Mouse (Mus musculus): ENCODE measurements around the gene H2-T24.
"Not testable (repeated sequence)": the region's sequence is repeated elsewhere in the genome, so short reads cannot be mapped to it uniquely, and the experiment has no call there.

The H2-T24 gene

DNA sequence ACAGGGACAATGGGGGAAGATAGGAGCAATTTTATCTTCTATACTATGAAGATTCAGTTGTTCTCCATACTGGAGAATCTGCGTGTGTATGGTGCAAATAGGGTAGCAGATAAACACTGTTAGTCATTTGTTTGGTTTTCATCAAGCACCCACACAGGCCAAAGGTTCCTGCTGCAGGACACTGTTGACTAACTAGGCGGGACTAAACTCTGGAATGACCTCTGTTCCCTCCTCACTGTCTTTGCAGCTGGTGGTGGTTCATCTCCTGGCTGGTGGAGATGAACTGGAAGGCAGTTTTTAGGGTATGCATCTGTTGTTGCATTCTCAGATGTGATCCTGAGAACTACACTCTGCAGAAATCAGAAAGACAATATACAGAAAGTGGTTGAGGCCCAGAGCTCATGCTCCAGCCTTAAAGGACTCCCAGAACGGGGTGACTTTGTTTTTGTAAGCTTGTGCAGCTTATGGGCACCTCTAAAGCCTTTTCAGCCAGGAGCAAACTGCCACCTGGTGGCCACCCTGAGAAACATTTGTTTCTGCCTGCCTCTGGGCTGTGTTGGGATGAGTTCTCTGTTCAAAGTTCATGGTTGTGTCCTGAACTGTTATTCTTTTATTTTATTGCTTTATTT lies 14.8 kb upstream of the H2-T24 start:
- peak; percentile 36 for TF ChIP-seq CTCF (conservative IDR thresholded peaks at IDR 0.05; ENCODE audit: low read length)
- H3K36me3 ChIP-seq (ENCODE audit: insufficient read depth, low read length): peaks cover 13% of the 10 kb centered on the region
- H3K9me3 ChIP-seq (ENCODE audit: low read length): not testable (repeated sequence)

DNA sequence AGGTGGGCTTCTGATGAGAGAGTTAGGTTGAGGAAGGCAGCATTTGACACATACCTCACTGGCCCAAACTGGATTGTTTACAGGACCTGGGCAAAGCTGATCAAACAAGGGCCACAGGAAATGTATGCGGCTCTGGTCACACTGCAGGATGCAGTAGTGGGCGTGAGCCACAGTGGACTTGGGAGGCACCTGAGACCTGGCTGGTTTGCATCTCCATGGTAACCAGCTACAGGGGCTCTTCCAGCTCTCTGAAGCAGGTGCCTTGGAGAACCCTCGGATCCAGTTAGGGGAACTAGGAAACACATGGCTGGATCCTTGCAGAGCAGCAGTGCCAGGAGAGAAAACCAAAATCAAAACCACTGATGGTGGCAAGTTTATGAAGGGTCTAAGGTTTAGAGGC lies 14.2 kb upstream of the H2-T24 start:
- H3K4me3 ChIP-seq (replicated peaks; ENCODE audit: low read length); H3K9me3 ChIP-seq (ENCODE audit: low read length); H3K27me3 ChIP-seq (ENCODE audit: insufficient read depth, low read length): not testable (repeated sequence)
- Histone ChIP-seq H3K36me3 (ENCODE audit: insufficient read depth, low read length) (peaks cover 13% of the 10 kb centered on the region), H3K4me1 (replicated peaks; ENCODE audit: low read depth, low read length) (peaks cover 30% of the 10 kb centered on the region)

More for the DNA sequence above, 14.8 kb upstream of the H2-T24 start:
- not testable (repeated sequence) for H3K4me3 ChIP-seq (replicated peaks; ENCODE audit: low read length); H3K27me3 ChIP-seq (ENCODE audit: insufficient read depth, low read length)
- peaks cover 26% of the 10 kb centered on the region for H3K4me1 ChIP-seq (replicated peaks; ENCODE audit: low read depth, low read length)

DNA sequence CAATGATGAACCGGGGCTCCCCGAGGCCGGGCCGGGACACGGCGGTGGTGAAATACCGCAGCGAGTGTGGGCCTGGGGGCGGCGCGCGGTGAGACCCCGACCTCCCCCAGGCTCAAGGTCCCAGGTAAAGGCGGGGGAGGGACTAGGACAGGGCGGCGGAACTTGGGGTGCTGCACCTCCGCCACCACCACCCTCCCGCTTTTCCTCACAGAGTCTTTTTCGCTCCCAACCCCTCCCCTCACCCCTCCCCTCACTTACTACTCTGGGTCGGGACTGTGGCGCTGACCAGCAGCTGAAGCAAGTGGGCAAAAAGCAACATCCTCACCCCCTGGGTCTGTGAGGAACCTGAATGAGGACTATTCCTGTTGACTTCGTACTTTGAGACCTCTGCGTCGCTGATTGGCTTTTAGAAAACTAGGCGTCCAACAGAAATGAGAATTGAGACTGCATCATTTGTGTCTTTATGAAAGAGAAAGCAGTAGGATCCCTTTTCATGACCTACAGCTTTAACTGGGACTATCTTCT lies 12.1 kb upstream of the H2-T24 start, which contains the start of gene H2-T23:
H2-T23 (minus strand) TSS at position 505 of the 525 bp plus-strand sequence.
- peaks cover 43% of the 10 kb centered on the region for H3K4me1 ChIP-seq (replicated peaks; ENCODE audit: low read depth, low read length)
- H3K27me3 ChIP-seq (ENCODE audit: insufficient read depth, low read length); H3K36me3 ChIP-seq (ENCODE audit: insufficient read depth, low read length); H3K9me3 ChIP-seq (ENCODE audit: low read length): not testable (repeated sequence)
- peak within 1 kb of the TSS; percentile 77 for H3K4me3 ChIP-seq (replicated peaks; ENCODE audit: low read length)

DNA sequence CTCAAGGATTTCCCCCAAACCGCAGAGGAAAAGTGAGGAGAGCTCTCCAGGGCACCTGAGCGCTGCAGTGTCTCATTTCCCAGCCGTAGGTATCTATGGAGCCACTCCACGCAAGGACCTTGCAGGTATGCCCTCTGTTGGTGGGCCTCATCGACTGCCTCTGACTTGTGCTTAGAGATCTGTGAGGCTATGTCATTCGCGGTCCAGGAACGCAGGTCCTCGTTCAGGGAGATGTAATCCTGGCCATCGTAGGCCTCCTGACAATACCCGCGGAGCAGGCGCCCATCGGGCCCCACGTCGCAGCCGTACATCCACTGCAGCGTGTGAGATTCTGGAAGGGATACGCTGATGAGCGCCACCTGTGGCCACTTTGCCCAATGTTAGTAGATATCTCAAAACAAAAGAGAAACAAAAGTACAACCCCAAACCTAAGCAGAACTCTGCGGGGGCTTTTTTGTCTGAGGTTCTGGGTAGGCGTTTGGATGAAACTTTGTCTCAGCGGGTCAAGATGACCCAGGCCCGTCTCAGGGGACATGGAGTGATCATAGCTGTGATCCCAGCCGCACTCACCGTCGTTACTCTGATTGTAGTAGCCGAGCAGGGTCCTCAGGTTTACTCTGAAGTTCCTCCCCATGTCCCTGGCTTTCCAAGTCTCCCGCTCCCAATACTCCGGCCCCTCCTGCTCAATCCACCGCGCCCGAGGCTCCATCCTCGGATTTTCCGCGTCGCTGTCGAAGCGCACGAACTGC lies 11.4 kb upstream of the H2-T24 start:
- TF ChIP-seq CTCF (conservative IDR thresholded peaks at IDR 0.05; ENCODE audit: low read length): peak; percentile 22
- H3K27me3 ChIP-seq (ENCODE audit: insufficient read depth, low read length); H3K36me3 ChIP-seq (ENCODE audit: insufficient read depth, low read length); H3K9me3 ChIP-seq (ENCODE audit: low read length): not testable (repeated sequence)
- Histone ChIP-seq H3K4me1 (replicated peaks; ENCODE audit: low read depth, low read length) (peaks cover 49% of the 10 kb centered on the region), H3K4me3 (replicated peaks; ENCODE audit: low read length) (peak overlapping the region; percentile 77)

DNA sequence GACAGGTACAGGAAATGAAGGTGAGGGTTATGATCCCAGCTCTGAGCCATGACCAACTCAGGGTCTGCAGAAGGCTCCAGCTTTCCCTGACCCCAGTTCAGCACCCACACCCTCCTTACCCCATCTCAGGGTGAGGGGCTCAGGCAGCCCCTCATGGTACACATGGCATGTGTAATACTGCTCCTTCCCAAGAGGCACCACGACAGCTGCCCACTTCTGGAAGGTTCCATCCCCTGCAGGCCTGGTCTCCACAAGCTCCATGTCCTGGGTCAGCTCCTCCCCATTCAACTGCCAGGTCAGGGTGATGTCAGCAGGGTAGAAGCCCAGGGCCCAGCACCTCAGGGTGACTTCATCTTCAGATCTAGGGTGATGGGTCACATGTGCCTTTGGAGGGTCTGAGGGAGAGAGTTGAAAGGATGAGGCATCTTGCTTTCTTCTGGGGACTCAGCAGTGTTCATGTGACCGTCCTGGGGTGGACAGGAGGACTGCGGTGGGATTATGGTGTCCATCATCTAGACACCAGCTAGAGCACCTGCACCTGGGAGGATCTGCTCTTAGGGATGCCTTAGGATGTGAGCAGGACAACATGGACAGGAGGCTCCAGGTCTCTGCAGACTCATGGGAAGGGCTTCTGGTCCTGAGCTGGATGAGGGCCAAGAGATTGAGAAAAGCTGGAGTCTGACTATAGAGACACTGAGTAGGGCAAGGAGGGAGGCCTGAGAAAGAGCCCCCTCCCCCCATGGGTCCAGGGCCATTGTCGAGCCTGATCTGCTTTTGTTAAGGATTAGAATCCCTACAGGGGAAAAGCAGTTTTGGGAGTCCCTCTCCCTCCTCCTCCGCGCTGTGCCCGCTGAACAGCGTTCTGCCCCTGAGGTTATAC lies 10.6 kb upstream of the H2-T24 start:
- H3K9me3 ChIP-seq (ENCODE audit: low read length); H3K36me3 ChIP-seq (ENCODE audit: insufficient read depth, low read length); H3K27me3 ChIP-seq (ENCODE audit: insufficient read depth, low read length): not testable (repeated sequence)
- H3K4me1 ChIP-seq (replicated peaks; ENCODE audit: low read depth, low read length): peaks cover 57% of the 10 kb centered on the region
- peak overlapping the region; percentile 77 for H3K4me3 ChIP-seq (replicated peaks; ENCODE audit: low read length)

DNA sequence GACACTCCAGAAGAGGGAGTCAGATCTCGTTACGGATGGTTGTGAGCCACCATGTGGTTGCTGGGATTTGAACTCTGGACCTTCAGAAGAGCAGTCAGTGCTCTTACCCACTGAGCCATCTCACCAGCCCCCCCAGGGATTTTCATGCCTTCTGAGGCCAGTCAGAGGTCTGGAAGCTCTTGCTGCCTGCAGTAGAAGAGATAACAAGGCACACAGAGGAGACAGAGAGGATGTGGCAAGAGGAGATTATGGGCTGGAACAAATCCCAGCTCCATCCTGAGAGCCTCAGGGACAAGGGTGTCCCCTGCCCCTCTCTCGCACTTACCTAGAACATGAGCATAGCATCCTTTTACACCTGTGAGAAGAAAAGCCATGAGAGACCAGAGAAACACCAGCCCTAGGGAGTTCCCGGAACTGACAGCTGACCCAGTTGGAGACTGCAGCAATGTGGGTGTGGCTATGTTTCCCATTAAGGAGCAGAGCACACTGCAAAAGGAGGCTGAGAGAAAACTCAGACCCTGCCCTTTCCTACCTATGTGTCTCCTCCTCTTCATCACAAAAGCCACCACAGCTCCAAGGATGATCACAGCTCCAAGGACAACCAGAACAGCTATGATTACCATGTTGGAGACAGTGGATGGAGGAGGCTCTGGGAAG lies 9.8 kb upstream of the H2-T24 start:
- peaks cover 63% of the 10 kb centered on the region for H3K4me1 ChIP-seq (replicated peaks; ENCODE audit: low read depth, low read length)
- H3K27me3 ChIP-seq (ENCODE audit: insufficient read depth, low read length); H3K9me3 ChIP-seq (ENCODE audit: low read length); H3K36me3 ChIP-seq (ENCODE audit: insufficient read depth, low read length); H3K4me3 ChIP-seq (replicated peaks; ENCODE audit: low read length): not testable (repeated sequence)

DNA sequence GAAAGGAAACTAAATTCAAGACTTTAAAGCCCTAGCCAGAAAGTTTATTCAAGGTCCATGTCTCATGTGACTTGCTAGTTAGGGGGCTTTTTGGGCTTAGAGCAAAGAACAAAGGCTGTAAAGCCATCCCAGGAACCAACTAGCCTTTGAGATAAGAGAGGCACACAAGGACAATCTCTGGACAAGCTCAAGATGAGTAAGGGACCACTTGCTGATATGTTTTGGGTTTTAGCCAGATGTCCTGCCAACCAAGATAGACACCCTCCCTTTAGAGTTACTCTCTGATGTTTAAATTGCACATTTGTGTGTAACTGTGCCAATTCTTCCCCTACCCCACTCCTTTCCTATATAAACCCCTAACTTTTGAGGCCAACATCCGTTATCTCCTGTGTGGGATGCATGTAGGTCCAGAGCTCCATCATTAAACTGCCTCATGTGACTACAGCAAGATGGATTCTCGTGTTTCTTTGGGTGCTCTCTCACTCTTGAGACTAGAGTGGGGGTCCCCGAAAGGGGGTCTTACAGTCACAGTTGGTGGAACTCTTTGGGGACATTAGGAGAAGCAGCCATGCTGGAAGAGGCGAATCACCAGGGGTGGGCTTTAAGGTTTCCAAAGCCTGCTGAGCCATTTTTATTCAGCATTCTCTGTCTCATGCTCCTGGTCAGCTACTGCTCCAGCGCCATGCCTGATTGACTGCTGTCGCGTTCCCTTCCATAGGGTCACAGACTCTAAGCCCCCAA lies 8.7 kb upstream of the H2-T24 start:
- H3K9me3 ChIP-seq (ENCODE audit: low read length): no peaks in the 10 kb centered on the region
- H3K4me3 ChIP-seq (replicated peaks; ENCODE audit: low read length): no peak overlapping the region
- H3K4me1 ChIP-seq (replicated peaks; ENCODE audit: low read depth, low read length): peaks cover 67% of the 10 kb centered on the region
- H3K36me3 ChIP-seq (ENCODE audit: insufficient read depth, low read length): peaks cover 14% of the 10 kb centered on the region
- no peak for TF ChIP-seq NANOG (IDR thresholded peaks at IDR 0.05; ENCODE audit: borderline replicate concordance, low read length)
- TF ChIP-seq POU5F1 (IDR thresholded peaks at IDR 0.05; ENCODE audit: borderline replicate concordance, low read length): no peak
- no peak for TF ChIP-seq CTCF (conservative IDR thresholded peaks at IDR 0.05; ENCODE audit: low read length)
- peaks cover 3% of the 10 kb centered on the region for H3K27me3 ChIP-seq (ENCODE audit: insufficient read depth, low read length)

GRCm38 (mm10) chr17:36027663-36028062 lies 7.3 kb upstream of the H2-T24 start:
- TF ChIP-seq POU5F1 (IDR thresholded peaks at IDR 0.05; ENCODE audit: borderline replicate concordance, low read length) (no peak), CTCF (conservative IDR thresholded peaks at IDR 0.05; ENCODE audit: low read length) (no peak), NANOG (IDR thresholded peaks at IDR 0.05; ENCODE audit: borderline replicate concordance, low read length) (no peak)
- Histone ChIP-seq H3K36me3 (ENCODE audit: insufficient read depth, low read length) (peaks cover 16% of the 10 kb centered on the region), H3K4me1 (replicated peaks; ENCODE audit: low read depth, low read length) (peaks cover 80% of the 10 kb centered on the region), H3K9me3 (ENCODE audit: low read length) (no peaks in the 10 kb centered on the region), H3K27me3 (ENCODE audit: insufficient read depth, low read length) (peaks cover 3% of the 10 kb centered on the region), H3K4me3 (replicated peaks; ENCODE audit: low read length) (no peak overlapping the region)

Measured in E14TG2a.4 (cell line).